Mouse (Mus musculus) liver, adult 2 months (tissue): ENCODE results near the gene Hist1h2af. TPM values are rescaled to one million over a fixed set of nuclear protein-coding genes. Genes with fewer than 3 reads are reported as not detected.

Source experiments
- DNase-seq: peaks from one replicate; pipeline ENCODE4 v3.0.0-alpha.2; 2011; ENCODE audit warnings: low read depth, low spot score; ENCODE audit errors: extremely low read depth
- H3K27ac ChIP-seq: fragments of 200-500 bp; replicated peaks from 2 replicates; pipeline ENCODE4 v1.5.1; 2012; ENCODE audit warnings: low read depth, mild to moderate bottlenecking, control low read depth, inconsistent platforms, low read length; ENCODE audit not compliant: insufficient read depth
- H3K27me3 ChIP-seq: fragments of 200-500 bp; 2 replicates; pipeline ENCODE4 v1.6.1; 2012; ENCODE audit warnings: mild to moderate bottlenecking, moderate library complexity, low read length, inconsistent platforms; ENCODE audit not compliant: control insufficient read depth, insufficient read depth
- H3K36me3 ChIP-seq: fragments of 200-500 bp; 2 replicates; pipeline ENCODE4 v1.6.1; 2012; ENCODE audit warnings: low read length, inconsistent platforms; ENCODE audit not compliant: control insufficient read depth, insufficient read depth
- H3K4me1 ChIP-seq: fragments of 200-500 bp; 2 replicates; pipeline ENCODE4 v1.6.1; 2011; ENCODE audit warnings: low read length; ENCODE audit not compliant: control insufficient read depth, insufficient read depth
- H3K4me3 ChIP-seq: fragments of 200-500 bp; 2 replicates; pipeline ENCODE4 v1.5.1; 2011; ENCODE audit warnings: low read depth, mild to moderate bottlenecking, control low read depth, low read length, moderate library complexity; ENCODE audit not compliant: insufficient read depth
- H3K79me2 ChIP-seq: fragments of 200-500 bp; 2 replicates; pipeline ENCODE4 v1.6.1; 2012; ENCODE audit warnings: inconsistent platforms, mild to moderate bottlenecking, low read length, moderate library complexity; ENCODE audit not compliant: control insufficient read depth, insufficient read depth
- H3K9ac ChIP-seq: fragments of 200-500 bp; 2 replicates; pipeline ENCODE4 v1.6.1; 2012; ENCODE audit warnings: low read depth, mild to moderate bottlenecking, control low read depth, inconsistent platforms, low read length
- CTCF ChIP-seq: fragments of 200-500 bp; IDR thresholded peaks from 2 replicates; pipeline ENCODE4 v1.5.1; 2011; ENCODE audit warnings: low read depth, low read length, control low read depth
- POLR2A ChIP-seq: fragments of 200-500 bp; IDR thresholded peaks from 2 replicates; pipeline ENCODE4 v1.6.1; 2011; ENCODE audit warnings: low read length, control low read depth; ENCODE audit not compliant: insufficient read depth; ENCODE audit errors: extremely low read depth
- WGBS: fragments of 180-500 bp; shearing (Covaris S2); methylation state at CpG from one replicate; pipeline ENCODE4 v1.1.7; 2018; 5-methylcytosine and 5-hydroxymethylcytosine counted together
- polyA plus RNA-seq: library from polyadenylated mRNA; depleted of rRNA; stranded (reverse); fragments of >200 nt; gene quantifications from 2 replicates; pipeline ENCODE4 v1.2.3, GENCODE M21; 2012
- total RNA-seq: library from RNA; depleted of rRNA; stranded (reverse); fragments of >200 nt; gene quantifications from 2 replicates; pipeline ENCODE4 v1.2.3, GENCODE M21; 2014

Gene Hist1h2af
- total and polyA plus RNA-seq, 2 experiments = 2.9 to 9.2 TPM

- no peaks in the 10 kb centered on the region; the same call in 1 of the 2 replicates for H3K4me1 ChIP-seq
- no peak overlapping the region for H3K4me3 ChIP-seq
- H3K36me3 ChIP-seq = no peaks in the 10 kb centered on the region
- no peak for TF ChIP-seq POLR2A
- no peaks in the 10 kb centered on the region for H3K27me3 ChIP-seq
- H3K27ac ChIP-seq = no peak overlapping the region
- H3K79me2 ChIP-seq = no peaks in the 10 kb centered on the region
- no peak for DNase-seq
- 71% methylated on average over 9 of the region's 9 CpGs for WGBS
- no peak overlapping the region for H3K9ac ChIP-seq
Measured at GRCm38 (mm10) chr13:23502031-23502567, 31.6 kb upstream of the Hist1h2af start.

- Histone ChIP-seq H3K4me1 (no peaks in the 10 kb centered on the region; the same call in 1 of the 2 replicates), H3K27me3 (no peaks in the 10 kb centered on the region), H3K36me3 (no peaks in the 10 kb centered on the region), H3K27ac (no peak overlapping the region), H3K79me2 (no peaks in the 10 kb centered on the region), H3K4me3 (no peak overlapping the region), H3K9ac (no peak overlapping the region)
- no peak for DNase-seq
- WGBS = 91% methylated on average over 4 of the region's 4 CpGs
- TF ChIP-seq CTCF (no peak), POLR2A (no peak)
Measured at GRCm38 (mm10) chr13:23502916-23503315, 30.8 kb upstream of the Hist1h2af start.

- Histone ChIP-seq H3K79me2 (no peaks in the 10 kb centered on the region), H3K27me3 (no peaks in the 10 kb centered on the region), H3K27ac (no peak overlapping the region), H3K36me3 (no peaks in the 10 kb centered on the region), H3K4me1 (no peaks in the 10 kb centered on the region; the same call in 1 of the 2 replicates), H3K4me3 (no peak overlapping the region), H3K9ac (no peak overlapping the region)
- no peak for TF ChIP-seq CTCF
- DNase-seq = peak; percentile 58
- WGBS = 7% methylated on average over 9 of the region's 9 CpGs
Measured at GRCm38 (mm10) chr13:23503797-23504196, 29.9 kb upstream of the Hist1h2af start.

- Histone ChIP-seq H3K4me3 (peak overlapping the region; percentile 60), H3K36me3 (no peaks in the 10 kb centered on the region), H3K4me1 (no peaks in the 10 kb centered on the region; the same call in 1 of the 2 replicates), H3K27ac (no peak overlapping the region), H3K27me3 (no peaks in the 10 kb centered on the region), H3K79me2 (no peaks in the 10 kb centered on the region), H3K9ac (peak overlapping the region; percentile 34; the same call in 1 of the 2 replicates)
- no peak for DNase-seq
- TF ChIP-seq POLR2A (no peak), CTCF (no peak)
- WGBS = 30% methylated on average over 14 of the region's 14 CpGs
Measured at GRCm38 (mm10) chr13:23505662-23506345, 27.9 kb upstream of the Hist1h2af start.

GRCm38 (mm10) chr13:23506351-23506750, 27.4 kb upstream of the Hist1h2af start:
- Histone ChIP-seq H3K27me3 (no peaks in the 10 kb centered on the region), H3K4me3 (peak overlapping the region; percentile 60; the same call in 1 of the 2 replicates), H3K9ac (no peak overlapping the region), H3K36me3 (no peaks in the 10 kb centered on the region), H3K4me1 (no peaks in the 10 kb centered on the region; the same call in 1 of the 2 replicates), H3K27ac (no peak overlapping the region), H3K79me2 (no peaks in the 10 kb centered on the region)
- TF ChIP-seq POLR2A (no peak), CTCF (no peak)
- 29% methylated on average over 13 of the region's 13 CpGs for WGBS
- DNase-seq = peak; percentile 77

GRCm38 (mm10) chr13:23506819-23507515, 26.7 kb upstream of the Hist1h2af start:
- Histone ChIP-seq H3K4me3 (no peak overlapping the region), H3K4me1 (no peaks in the 10 kb centered on the region; the same call in 1 of the 2 replicates), H3K27me3 (no peaks in the 10 kb centered on the region), H3K79me2 (no peaks in the 10 kb centered on the region), H3K9ac (no peak overlapping the region), H3K27ac (no peak overlapping the region), H3K36me3 (no peaks in the 10 kb centered on the region)
- TF ChIP-seq POLR2A = no peak
- no peak for TF ChIP-seq CTCF
- no peak for DNase-seq
- 57% methylated on average over 14 of the region's 14 CpGs for WGBS
